Mouse (Mus musculus): ENCODE measurements at regions not wholly inside any gene's neighbourhood (a gene's known extent, or its start where the extent isn't known, plus 50 kb on each side); places are given as distances from the start of the nearest gene placed in this dataset.

- Histone ChIP-seq H3K27me3 (ENCODE audit: control insufficient read depth, insufficient read depth, low read length, poor library complexity, severe bottlenecking) (no peaks in the 10 kb centered on the region), H3K36me3 (ENCODE audit: control insufficient read depth, insufficient read depth, low read length, poor library complexity, severe bottlenecking) (no peaks in the 10 kb centered on the region)
- DNase-seq (ENCODE audit: low read depth, low spot score): no peak
These were observed 343.8 kb downstream of the Tmem161b start for GRCm38 (mm10) chr13:84565644-84566532.

- H3K27me3 ChIP-seq (ENCODE audit: control insufficient read depth, insufficient read depth, low read length, poor library complexity, severe bottlenecking): no peaks in the 10 kb centered on the region
- DNase-seq (ENCODE audit: low read depth, low spot score): no peak
These were observed 344.4 kb downstream of the Tmem161b start for GRCm38 (mm10) chr13:84566533-84566832.

DNA sequence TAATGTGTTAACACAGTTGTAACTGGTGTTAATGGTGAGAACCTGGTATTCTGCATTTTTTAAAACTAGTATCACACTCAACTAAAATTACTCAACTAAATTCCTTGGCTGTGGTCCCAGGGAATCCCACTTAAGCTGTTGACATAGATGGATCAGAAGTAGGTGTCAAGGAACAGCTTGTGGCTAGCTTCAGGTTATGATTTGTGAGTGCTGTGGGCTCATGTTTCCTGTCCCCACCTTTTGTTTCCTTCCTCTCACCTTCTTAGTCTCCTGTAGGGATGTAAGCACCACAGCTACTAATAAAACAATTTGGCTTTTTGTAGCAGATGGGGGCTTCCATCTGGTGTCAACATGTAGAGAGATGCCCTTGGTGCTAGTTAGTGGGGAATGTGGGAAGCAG is 347.3 kb downstream of the Tmem161b start:
- H3K27me3 ChIP-seq (ENCODE audit: control insufficient read depth, insufficient read depth, low read length, poor library complexity, severe bottlenecking): no peaks in the 10 kb centered on the region

More at GRCm38 (mm10) chr13:84566533-84566832, 344.4 kb downstream of the Tmem161b start:
- H3K36me3 ChIP-seq (ENCODE audit: control insufficient read depth, insufficient read depth, low read length, poor library complexity, severe bottlenecking): no peaks in the 10 kb centered on the region

GRCm38 (mm10) chr13:84570206-84570605 is 348.1 kb downstream of the Tmem161b start:
- Histone ChIP-seq H3K36me3 (ENCODE audit: control insufficient read depth, insufficient read depth, low read length, poor library complexity, severe bottlenecking) (no peaks in the 10 kb centered on the region), H3K27me3 (ENCODE audit: control insufficient read depth, insufficient read depth, low read length, poor library complexity, severe bottlenecking) (no peaks in the 10 kb centered on the region)
- no peak for DNase-seq (ENCODE audit: low read depth, low spot score)

More for the DNA sequence above, 347.3 kb downstream of the Tmem161b start:
- no peak for DNase-seq (ENCODE audit: low read depth, low spot score)
- H3K36me3 ChIP-seq (ENCODE audit: control insufficient read depth, insufficient read depth, low read length, poor library complexity, severe bottlenecking): no peaks in the 10 kb centered on the region

GRCm38 (mm10) chr13:84570984-84571844 is 349.1 kb downstream of the Tmem161b start:
- Histone ChIP-seq H3K27me3 (ENCODE audit: control insufficient read depth, insufficient read depth, low read length, poor library complexity, severe bottlenecking) (no peaks in the 10 kb centered on the region), H3K36me3 (ENCODE audit: control insufficient read depth, insufficient read depth, low read length, poor library complexity, severe bottlenecking) (no peaks in the 10 kb centered on the region)
- no peak for DNase-seq (ENCODE audit: low read depth, low spot score)

DNA sequence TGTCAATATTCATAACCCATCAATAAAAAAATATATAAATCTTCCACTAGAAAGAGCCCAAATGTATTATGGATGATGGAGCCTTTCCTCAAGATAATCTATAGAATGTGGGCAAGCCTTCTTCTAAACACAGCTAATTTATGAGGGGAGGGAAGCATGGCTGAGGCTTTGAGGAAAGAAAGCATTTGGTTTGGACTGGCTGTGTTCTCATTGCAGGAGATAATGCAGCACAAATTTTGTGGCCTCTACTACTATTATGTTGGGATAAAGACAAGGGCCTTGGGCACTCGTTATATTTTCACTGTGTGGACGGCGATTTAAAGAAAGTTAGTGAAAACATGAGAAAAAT is 349.7 kb downstream of the Tmem161b start:
- DNase-seq (ENCODE audit: low read depth, low spot score): no peak
- H3K36me3 ChIP-seq (ENCODE audit: control insufficient read depth, insufficient read depth, low read length, poor library complexity, severe bottlenecking): no peaks in the 10 kb centered on the region
- H3K27me3 ChIP-seq (ENCODE audit: control insufficient read depth, insufficient read depth, low read length, poor library complexity, severe bottlenecking): no peaks in the 10 kb centered on the region

DNA sequence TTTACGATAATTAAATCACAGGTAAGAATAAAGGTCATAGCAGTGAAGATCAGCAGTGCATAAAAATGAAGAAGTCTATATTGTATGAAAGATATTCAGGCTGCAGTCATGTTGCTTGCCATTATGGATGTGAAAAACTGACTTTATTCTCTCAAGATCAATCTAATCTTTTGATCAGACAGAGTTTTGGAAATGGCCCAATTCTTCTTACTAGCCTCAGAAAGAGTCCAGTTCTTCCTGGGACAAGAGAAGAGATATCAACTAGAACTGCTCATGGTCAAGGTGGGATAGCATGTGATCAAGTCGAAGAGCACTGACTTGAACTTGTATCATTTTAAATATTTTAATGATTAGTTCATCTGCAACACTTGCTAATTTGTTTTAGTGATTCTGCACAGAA is 350.1 kb downstream of the Tmem161b start:
- no peak for DNase-seq (ENCODE audit: low read depth, low spot score)
- Histone ChIP-seq H3K36me3 (ENCODE audit: control insufficient read depth, insufficient read depth, low read length, poor library complexity, severe bottlenecking) (no peaks in the 10 kb centered on the region), H3K27me3 (ENCODE audit: control insufficient read depth, insufficient read depth, low read length, poor library complexity, severe bottlenecking) (no peaks in the 10 kb centered on the region)

DNA sequence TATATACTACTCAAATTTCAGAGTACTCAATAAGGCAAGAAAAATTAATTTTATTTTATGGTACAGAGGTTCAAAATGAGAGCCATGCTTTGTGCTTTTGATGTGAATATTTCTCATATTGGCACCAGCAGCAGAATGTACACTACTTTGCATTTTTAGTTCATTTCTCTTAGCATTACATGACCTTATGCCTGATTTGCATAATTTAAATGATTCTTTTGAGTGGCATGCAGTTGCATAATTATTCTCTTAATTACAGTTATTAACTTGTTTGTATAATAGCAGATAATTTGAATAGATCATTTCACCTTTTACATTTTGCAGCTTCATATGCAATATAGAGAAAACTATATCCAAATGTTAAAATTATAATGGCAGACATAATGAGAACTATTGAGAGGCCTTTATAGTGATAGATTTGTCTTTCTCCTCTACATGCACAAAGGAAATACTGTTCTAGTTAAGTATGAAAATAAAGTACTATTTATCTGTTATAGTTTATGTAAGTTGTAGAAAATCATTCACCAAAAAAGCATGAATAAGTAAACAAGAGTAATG is 374.6 kb downstream of the Tmem161b start:
- no peaks in the 10 kb centered on the region for H3K36me3 ChIP-seq (ENCODE audit: control insufficient read depth, insufficient read depth, low read length, poor library complexity, severe bottlenecking)
- DNase-seq (ENCODE audit: low read depth, low spot score): no peak
- H3K27me3 ChIP-seq (ENCODE audit: control insufficient read depth, insufficient read depth, low read length, poor library complexity, severe bottlenecking): no peaks in the 10 kb centered on the region

DNA sequence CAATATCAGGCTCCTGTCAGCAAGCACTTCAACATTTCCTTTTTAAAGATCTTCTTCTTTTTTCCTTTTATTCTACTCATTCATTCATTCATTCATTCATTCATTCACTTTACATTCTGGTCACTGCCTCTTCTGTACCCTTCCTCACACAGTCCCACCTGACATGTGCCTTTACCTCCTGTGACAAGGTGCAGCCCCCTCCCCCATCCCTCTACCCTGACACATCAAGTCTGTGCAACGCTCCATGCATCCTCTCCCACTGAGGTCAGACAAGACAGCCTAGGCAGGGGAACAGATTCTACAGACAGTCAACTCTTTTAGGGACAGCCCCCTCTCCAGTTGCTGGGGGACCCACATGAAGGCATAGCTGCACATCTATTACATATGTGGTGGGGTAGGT is 380.5 kb downstream of the Tmem161b start:
- no peak for DNase-seq (ENCODE audit: low read depth, low spot score)
- H3K36me3 ChIP-seq (ENCODE audit: control insufficient read depth, insufficient read depth, low read length, poor library complexity, severe bottlenecking): no peaks in the 10 kb centered on the region
- H3K27me3 ChIP-seq (ENCODE audit: control insufficient read depth, insufficient read depth, low read length, poor library complexity, severe bottlenecking): no peaks in the 10 kb centered on the region

- H3K36me3 ChIP-seq (ENCODE audit: control insufficient read depth, insufficient read depth, low read length, poor library complexity, severe bottlenecking): no peaks in the 10 kb centered on the region
- DNase-seq (ENCODE audit: low read depth, low spot score): no peak
- no peaks in the 10 kb centered on the region for H3K27me3 ChIP-seq (ENCODE audit: control insufficient read depth, insufficient read depth, low read length, poor library complexity, severe bottlenecking)
These were observed 390.4 kb downstream of the Tmem161b start for GRCm38 (mm10) chr13:84612497-84612896.

GRCm38 (mm10) chr13:84613004-84613403 is 390.9 kb downstream of the Tmem161b start:
- Histone ChIP-seq H3K36me3 (ENCODE audit: control insufficient read depth, insufficient read depth, low read length, poor library complexity, severe bottlenecking) (no peaks in the 10 kb centered on the region), H3K27me3 (ENCODE audit: control insufficient read depth, insufficient read depth, low read length, poor library complexity, severe bottlenecking) (no peaks in the 10 kb centered on the region)
- DNase-seq (ENCODE audit: low read depth, low spot score): no peak

DNA sequence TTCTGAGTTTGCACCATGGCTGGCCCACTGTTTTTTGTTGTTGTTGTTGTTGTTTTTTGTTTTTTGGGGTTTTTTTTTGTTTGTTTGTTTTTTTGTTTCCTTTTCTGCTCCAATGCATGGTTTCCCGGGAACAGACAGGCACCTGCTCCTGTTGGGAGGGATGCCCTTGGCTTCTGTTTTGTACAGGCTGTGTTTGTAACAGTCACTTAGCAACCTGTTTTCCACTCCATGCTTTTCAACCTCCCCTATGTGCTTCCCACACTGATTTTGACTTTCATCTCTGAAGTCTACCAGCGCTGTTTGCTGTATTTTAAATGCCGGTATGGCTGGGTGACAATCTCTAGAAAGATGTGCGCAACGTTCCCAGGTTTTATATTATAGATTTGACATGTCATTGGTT is 402.6 kb downstream of the Tmem161b start:
- DNase-seq (ENCODE audit: low read depth, low spot score): no peak
- H3K27me3 ChIP-seq (ENCODE audit: control insufficient read depth, insufficient read depth, low read length, poor library complexity, severe bottlenecking): no peaks in the 10 kb centered on the region
- no peaks in the 10 kb centered on the region for H3K36me3 ChIP-seq (ENCODE audit: control insufficient read depth, insufficient read depth, low read length, poor library complexity, severe bottlenecking)

DNA sequence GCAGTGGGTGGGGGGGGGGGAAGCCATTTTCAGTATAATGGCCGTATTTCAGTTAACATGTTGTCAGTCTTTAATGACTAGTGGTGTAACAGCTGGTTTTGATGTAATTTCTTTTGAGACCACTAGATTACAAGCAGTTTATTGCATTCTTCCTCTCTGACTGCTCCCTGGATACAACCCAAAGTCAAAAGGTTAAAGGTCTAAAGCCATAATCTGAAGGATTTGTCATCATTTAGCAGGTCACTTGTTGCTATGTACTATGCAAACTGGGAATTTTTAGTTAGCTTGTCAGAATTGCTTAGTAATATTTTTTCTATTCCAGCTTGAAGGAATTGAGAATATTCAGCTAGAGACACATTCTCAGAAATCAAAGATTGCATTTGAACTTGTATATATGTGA is 403.4 kb downstream of the Tmem161b start:
- Histone ChIP-seq H3K36me3 (ENCODE audit: control insufficient read depth, insufficient read depth, low read length, poor library complexity, severe bottlenecking) (no peaks in the 10 kb centered on the region), H3K27me3 (ENCODE audit: control insufficient read depth, insufficient read depth, low read length, poor library complexity, severe bottlenecking) (no peaks in the 10 kb centered on the region)
- no peak for DNase-seq (ENCODE audit: low read depth, low spot score)

DNA sequence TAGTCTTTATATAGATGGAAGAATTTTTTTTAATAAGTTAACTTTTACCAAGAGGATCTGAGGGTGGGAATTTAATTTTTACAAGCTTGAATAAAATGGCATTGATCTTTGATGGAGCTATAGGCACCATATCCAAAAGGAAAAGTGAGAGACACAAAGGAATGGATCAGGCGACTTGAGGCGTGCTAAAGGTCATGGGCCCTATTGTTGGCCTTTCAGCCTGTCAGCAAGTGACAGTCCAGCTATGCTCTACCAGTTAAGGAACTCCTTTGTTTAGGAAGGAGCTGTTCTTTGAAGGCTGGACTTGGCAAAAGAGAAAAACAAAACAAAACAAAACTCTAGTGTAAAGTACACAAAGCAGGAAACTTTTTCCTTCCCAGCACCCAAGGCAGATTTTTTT is 403.8 kb downstream of the Tmem161b start:
- DNase-seq (ENCODE audit: low read depth, low spot score): no peak
- Histone ChIP-seq H3K36me3 (ENCODE audit: control insufficient read depth, insufficient read depth, low read length, poor library complexity, severe bottlenecking) (no peaks in the 10 kb centered on the region), H3K27me3 (ENCODE audit: control insufficient read depth, insufficient read depth, low read length, poor library complexity, severe bottlenecking) (no peaks in the 10 kb centered on the region)

DNA sequence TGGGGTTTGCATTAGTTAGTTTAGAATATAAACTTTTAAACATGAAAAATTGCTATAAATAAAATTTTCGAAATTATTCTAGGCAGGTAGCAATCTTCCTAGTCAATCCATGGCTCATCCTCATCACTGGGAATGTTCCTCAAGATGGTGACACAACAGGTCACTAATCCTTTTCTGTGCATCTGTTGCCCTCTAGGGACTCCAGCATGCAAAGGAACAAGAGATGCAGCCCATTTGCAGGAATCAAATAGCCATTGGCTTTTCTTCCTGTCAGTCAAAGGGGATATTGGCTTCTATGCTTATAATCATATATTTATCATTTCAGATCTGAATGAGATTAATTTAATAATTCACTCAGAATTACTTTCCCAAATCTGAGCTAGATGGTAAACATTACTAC is 404.3 kb downstream of the Tmem161b start:
- H3K36me3 ChIP-seq (ENCODE audit: control insufficient read depth, insufficient read depth, low read length, poor library complexity, severe bottlenecking): no peaks in the 10 kb centered on the region
- no peak for DNase-seq (ENCODE audit: low read depth, low spot score)
- H3K27me3 ChIP-seq (ENCODE audit: control insufficient read depth, insufficient read depth, low read length, poor library complexity, severe bottlenecking): no peaks in the 10 kb centered on the region
